Mouse (Mus musculus): ENCODE data around the gene Filip1l. TPM values are rescaled to one million over a fixed set of nuclear protein-coding genes. Genes with fewer than 3 reads are reported as not detected.

The Filip1l gene
- total RNA-seq, 4 experiments from 2014 or later = 25.5 to 36.2 (median 31.4) TPM

- DNase-seq (ENCODE audit: low spot score) = no peak
Observed at GRCm38 (mm10) chr16:57353166-57353721, 351 bp downstream of the Filip1l start.

GRCm38 (mm10) chr16:57353932-57354331 is 1.0 kb downstream of the Filip1l start:
- DNase-seq (ENCODE audit: low spot score) = no peak

DNA sequence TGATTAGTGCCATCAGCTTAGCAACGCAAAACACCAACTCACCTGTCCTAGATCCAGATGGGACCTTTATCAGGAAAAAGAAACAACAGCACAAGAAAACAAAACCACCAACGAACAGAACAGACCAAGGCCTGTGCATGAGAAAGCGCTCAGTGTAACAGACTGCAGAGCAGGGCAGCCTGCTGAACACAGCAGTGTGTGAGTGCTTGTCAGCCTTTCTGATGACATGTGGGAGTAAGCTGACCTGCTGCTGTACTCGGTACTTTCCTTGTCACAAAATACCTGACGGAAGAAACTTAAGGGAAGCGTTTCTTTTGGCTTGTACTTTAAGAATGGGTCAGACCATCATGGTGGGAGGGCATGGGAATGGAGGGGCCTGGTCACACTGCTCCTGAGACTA is 3.6 kb downstream of the Filip1l start:
- DNase-seq (ENCODE audit: low spot score) = no peak

- DNase-seq (ENCODE audit: low spot score) = no peak
Observed at GRCm38 (mm10) chr16:57357011-57357410, 4.1 kb downstream of the Filip1l start.

GRCm38 (mm10) chr16:57359251-57359650 is 6.4 kb downstream of the Filip1l start:
- DNase-seq (ENCODE audit: low spot score) = no peak

- no peak for DNase-seq (ENCODE audit: low spot score)
Observed at GRCm38 (mm10) chr16:57360785-57361184, 7.9 kb downstream of the Filip1l start.

DNA sequence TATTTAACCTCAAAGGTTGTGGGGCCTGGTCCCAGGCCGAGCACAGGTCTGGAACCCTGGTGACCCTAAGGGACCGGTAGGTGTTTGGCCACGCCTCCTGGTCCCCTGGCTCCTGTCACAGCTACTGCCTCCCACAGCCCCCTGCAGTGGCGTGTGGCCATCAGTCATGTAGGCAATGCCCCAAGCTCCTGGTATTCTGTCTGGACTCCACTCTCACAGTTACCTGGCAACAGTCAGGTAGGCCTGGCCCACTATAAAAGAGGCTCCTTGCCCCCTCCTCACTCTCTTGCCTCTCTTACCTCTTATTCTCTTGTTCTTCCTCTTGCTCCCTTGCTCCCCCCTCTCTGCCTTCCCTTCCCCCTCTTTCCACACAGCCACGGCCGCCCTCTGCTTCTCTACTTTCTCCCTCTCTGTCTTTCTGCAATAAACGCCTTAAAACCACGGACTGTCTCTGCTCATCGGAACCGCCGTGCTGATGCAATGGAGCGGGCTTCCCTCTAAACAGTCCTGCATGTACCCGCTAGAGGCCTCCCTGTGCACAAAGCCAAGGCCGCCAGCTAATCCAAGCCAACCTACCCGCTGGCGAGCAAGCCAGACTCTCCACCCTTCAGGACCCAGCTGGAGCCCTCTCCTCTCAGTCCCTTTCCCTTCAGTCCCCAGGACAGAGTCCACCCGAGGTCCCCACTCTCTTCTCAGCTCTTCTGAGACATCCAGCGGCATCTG is 9.9 kb downstream of the Filip1l start:
- DNase-seq (ENCODE audit: low spot score) = peak; percentile 64

GRCm38 (mm10) chr16:57364498-57364897 is 11.6 kb downstream of the Filip1l start:
- DNase-seq (ENCODE audit: low spot score) = no peak

GRCm38 (mm10) chr16:57366141-57366540 is 13.2 kb downstream of the Filip1l start:
- DNase-seq (ENCODE audit: low spot score) = no peak

DNA sequence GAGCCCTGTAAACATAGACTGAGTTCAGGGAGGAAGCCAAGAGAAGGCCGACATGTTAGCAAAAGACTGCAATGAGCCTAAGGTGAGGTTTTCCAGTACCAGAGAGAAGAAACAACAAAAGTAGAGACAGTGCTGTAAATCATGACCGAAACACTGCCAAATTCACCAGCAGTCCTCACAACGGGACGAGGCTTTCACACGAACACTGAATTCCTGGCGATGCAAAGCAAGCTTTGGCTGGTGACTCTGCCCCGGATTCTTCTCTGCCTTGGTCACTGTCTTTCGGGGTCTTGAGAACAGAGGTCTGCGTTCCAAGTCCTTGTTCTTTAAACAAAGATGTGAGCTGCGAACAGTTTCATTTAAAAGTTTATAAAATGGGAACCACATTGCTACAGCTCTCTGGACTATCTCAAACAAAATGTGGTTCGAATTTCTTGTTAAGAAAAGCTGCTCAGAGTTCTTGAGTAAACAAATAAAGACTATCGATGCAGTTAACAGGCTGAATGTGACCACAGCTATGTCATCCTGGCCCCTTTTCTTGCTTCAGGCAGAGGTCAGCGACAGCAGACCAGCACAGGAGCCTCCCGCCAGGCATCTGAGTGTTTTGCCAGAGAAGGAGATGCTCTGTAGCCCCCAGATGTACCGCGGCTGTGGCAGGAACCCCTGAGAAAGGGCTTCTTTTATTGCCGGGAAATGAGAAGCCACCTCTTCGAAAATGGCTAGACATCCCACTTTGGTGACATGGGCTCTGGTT is 14.2 kb downstream of the Filip1l start:
- no peak for DNase-seq (ENCODE audit: low spot score)

DNA sequence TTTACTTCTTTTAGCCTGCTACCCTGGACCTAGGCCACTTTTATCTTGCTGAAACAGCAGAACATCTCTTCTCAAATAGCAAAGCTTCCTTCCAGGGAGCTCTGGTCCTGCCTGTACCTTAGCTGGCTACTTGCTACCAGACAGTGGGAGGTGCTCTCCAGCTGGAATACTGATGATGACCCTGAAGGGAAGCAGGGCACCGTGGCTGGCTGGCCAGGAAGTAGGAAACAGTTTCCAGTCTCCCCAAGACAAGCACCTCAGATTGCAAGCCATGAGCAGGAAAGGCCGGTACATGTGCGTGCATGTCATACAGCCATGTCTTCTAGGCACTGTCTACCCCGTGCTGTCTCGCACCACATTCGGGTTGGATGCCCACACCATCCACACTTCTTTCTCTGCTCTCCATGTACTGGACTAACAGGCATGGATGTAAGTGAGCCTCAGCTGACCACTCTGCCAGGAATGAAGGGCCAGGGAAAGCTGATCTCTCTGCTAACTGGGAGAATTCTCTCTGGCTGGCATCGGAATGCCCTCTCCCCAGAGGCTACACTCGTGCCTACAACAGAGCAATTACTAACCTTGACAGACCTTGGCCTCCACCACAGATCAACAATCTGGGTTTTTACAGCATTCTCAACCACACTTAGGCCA is 17.1 kb downstream of the Filip1l start:
- no peak for DNase-seq (ENCODE audit: low spot score)

GRCm38 (mm10) chr16:57372156-57372555 is 19.3 kb downstream of the Filip1l start:
- no peak for DNase-seq (ENCODE audit: low spot score)

- DNase-seq (ENCODE audit: low spot score) = no peak
Observed at GRCm38 (mm10) chr16:57375248-57375837, 22.4 kb downstream of the Filip1l start.

DNA sequence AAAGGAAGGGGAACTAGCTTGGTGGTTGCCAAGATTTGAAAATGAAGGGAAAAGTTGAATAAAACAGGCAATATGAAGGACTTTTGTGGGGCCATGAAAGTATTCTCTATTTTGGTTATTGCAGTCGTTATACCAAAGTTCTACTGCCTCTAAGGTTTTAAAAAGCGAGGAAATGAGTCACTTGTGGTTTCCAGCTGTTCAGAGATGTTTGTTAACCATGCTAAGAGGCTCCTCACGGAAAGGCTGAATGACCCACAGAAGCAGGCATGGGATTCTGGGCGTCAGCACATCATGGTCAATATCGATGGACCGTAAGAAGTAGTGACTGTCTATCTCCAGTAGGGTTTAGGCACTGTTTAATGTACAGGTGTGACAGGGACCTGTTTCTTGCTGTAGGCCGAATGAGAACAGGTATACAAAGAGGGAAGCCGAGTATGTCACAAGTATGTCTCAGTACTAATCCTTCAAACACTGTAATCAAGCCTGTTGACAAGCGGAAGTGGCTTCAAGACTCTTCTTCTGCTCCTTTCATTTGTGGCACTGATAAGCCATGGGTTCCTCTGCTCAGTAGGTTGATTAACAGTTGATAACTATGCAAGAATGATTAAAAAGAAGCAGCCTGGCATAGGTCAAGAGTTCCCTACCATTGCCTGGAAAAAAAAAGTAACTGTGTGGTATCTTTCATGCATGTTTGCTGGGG is 25.9 kb downstream of the Filip1l start:
- DNase-seq (ENCODE audit: low spot score) = no peak

DNA sequence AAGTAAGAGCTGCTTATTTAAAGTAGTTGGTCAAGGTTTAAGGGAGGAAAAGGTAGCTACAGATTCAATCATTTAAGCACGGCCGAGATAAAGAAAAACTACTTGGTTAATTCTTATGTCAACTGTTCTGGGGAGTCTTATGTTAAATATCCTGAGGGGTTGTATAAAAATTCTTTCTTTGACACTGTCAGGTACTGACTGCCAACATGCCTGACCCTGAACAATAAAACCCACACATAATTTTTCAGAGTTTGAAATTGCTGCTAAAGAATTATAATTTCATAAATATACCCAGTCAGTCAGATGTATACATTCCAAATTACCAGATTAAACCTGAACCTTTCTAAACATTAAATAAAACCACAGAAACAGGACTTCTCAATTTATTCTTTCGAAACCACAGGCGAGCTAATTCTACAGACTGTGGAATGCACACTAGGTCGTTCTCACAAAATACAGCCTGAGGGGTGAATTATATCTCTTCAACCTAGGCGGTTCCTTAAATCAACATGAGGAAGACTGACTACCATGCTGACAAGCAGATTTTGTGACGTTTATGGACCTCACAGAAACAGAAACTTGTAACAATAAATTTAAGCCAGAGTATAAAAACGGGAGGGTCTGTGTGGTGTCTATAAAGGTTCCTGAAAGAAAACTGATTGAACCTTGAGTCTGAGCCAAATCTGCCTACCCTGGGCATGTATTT is 30.5 kb downstream of the Filip1l start:
- DNase-seq (ENCODE audit: low spot score) = no peak

DNA sequence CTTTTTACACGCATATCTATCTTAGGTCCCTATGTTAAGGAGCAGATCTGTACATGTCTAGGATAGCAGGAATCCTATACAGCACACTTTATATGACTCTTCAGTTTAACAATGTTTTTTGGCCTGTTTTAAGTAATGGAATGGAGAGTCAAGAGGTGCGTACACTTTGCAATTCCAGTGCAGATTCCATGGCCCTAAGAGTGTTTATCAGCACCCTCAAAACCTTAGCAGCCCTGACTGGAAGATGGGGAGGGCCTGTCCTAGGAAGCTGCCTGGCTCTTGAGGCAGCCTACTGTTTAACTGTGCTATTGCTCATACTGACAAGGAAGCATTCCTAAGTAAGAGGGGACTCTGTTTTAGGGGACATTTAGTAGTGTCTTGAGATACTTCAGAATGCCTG is 31.4 kb downstream of the Filip1l start:
- no peak for DNase-seq (ENCODE audit: low spot score)

- DNase-seq (ENCODE audit: low spot score) = no peak
Observed at GRCm38 (mm10) chr16:57389566-57390251, 36.8 kb downstream of the Filip1l start.

GRCm38 (mm10) chr16:57391171-57391570 is 38.3 kb downstream of the Filip1l start:
- DNase-seq (ENCODE audit: low spot score) = peak; percentile 95

GRCm38 (mm10) chr16:57392461-57392860 is 39.6 kb downstream of the Filip1l start:
- DNase-seq (ENCODE audit: low spot score) = no peak

- peak; percentile 61 for DNase-seq (ENCODE audit: low spot score)
Observed at GRCm38 (mm10) chr16:57393161-57393560, 40.3 kb downstream of the Filip1l start.
